Mouse (Mus musculus): ENCODE results near the gene Mcidas. TPM values are rescaled to one million over a fixed set of nuclear protein-coding genes. Genes with fewer than 3 reads are reported as not detected.

Mcidas gene
- polyA plus RNA-seq (2014; fragmentation: Nextera tagmentation; extraction: Ambion mirVana), result not detected in 2 replicates

- no peak within 1 kb of the TSS for H3K27ac ChIP-seq (ENCODE audit: low read depth, low read length)
- 1% methylated on average over 62 of the region's 63 CpGs for WGBS
- no peak within 1 kb of the TSS for H3K9ac ChIP-seq (ENCODE audit: low read depth, low read length)
- peaks cover 13% of the 10 kb centered on the region for H3K4me1 ChIP-seq (replicated peaks; ENCODE audit: control insufficient read depth, insufficient read depth, low read length)
- peaks cover 95% of the 10 kb centered on the region for H3K27me3 ChIP-seq (replicated peaks; ENCODE audit: control insufficient read depth, insufficient read depth, low read length)
- DNase-seq (ENCODE audit: low spot score) (no peak), ATAC-seq (replicated peaks; ENCODE audit: low FRiP score) (no peak)
- peak within 1 kb of the TSS; percentile 36 for H3K4me3 ChIP-seq (ENCODE audit: low read depth, low read length)
- H3K36me3 ChIP-seq (ENCODE audit: control insufficient read depth, insufficient read depth, low read length), result no peaks in the 10 kb centered on the region
- no peaks in the 10 kb centered on the region for H3K9me3 ChIP-seq (ENCODE audit: control insufficient read depth, low read length)
- H3K4me2 ChIP-seq, result peak within 1 kb of the TSS; percentile 63
These were observed at the start of gene Mcidas for GRCm38 (mm10) chr13:112993531-112994152. Gene Mcidas (plus strand): TSS chr13:112993845.

DNA sequence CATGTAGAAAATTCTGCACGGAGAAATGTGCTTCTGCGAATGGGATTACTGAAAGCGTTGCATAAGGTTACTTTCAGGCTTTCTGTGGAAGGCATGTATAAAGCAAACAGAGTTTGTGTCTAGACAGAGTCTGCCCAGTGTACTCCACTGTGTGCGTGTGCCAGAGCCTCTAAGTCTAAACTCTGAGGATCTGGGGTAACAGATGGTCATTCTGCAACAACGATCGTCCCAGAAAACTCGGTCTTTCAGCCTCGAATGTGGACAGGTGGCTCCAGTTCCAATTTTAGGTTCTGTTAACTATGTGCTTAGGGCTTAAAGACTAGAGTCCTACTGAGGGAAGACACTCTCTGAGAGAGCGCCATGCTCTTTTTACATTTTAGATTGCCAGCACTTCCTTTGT lies 48.3 kb upstream of the Mcidas start:
- DNase-seq (ENCODE audit: low spot score), result no peak
- Histone ChIP-seq H3K9ac (ENCODE audit: low read depth, low read length) (no peak overlapping the region), H3K36me3 (ENCODE audit: control insufficient read depth, insufficient read depth, low read length) (peaks cover 16% of the 10 kb centered on the region), H3K27ac (ENCODE audit: low read depth, low read length) (no peak overlapping the region), H3K4me3 (ENCODE audit: low read depth, low read length) (no peak overlapping the region), H3K27me3 (replicated peaks; ENCODE audit: control insufficient read depth, insufficient read depth, low read length) (no peaks in the 10 kb centered on the region), H3K4me1 (replicated peaks; ENCODE audit: control insufficient read depth, insufficient read depth, low read length) (peaks cover 8% of the 10 kb centered on the region), H3K4me2 (no peak overlapping the region), H3K9me3 (ENCODE audit: control insufficient read depth, low read length) (no peaks in the 10 kb centered on the region)
- 90% methylated on average over 9 of the region's 9 CpGs for WGBS
- no peak for ATAC-seq (replicated peaks; ENCODE audit: low FRiP score)

DNA sequence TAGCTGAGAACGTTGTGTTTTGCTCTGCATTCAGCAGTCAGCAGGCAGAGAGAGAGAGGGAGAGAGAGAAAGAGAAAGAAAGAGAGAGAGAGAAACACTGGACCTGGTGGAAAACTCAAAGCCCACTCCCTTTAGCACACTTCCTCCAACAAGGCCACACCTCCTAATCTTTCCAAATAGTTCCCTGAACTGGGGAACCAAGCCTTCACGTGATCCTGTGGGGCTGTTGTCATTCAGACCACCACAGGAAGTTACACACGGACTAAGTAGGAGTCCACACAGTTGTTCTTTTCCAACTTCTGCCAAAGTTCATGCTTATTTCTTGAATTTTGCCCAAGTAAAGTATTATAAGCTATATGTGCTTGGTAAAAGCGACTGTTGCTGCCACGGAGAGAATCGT lies 47.7 kb upstream of the Mcidas start:
- H3K27me3 ChIP-seq (replicated peaks; ENCODE audit: control insufficient read depth, insufficient read depth, low read length), result no peaks in the 10 kb centered on the region

GRCm38 (mm10) chr13:112954067-112954466 lies 39.6 kb upstream of the Mcidas start:
- H3K4me1 ChIP-seq (replicated peaks; ENCODE audit: control insufficient read depth, insufficient read depth, low read length), result no peaks in the 10 kb centered on the region
- peaks cover 18% of the 10 kb centered on the region for H3K36me3 ChIP-seq (ENCODE audit: control insufficient read depth, insufficient read depth, low read length)
- H3K9me3 ChIP-seq (ENCODE audit: control insufficient read depth, low read length), result no peaks in the 10 kb centered on the region
- H3K9ac ChIP-seq (ENCODE audit: low read depth, low read length), result no peak overlapping the region
- H3K27ac ChIP-seq (ENCODE audit: low read depth, low read length), result no peak overlapping the region
- H3K4me2 ChIP-seq, result no peak overlapping the region
- 89% methylated on average over 8 of the region's 8 CpGs for WGBS
- no peak for ATAC-seq (replicated peaks; ENCODE audit: low FRiP score)
- DNase-seq (ENCODE audit: low spot score), result no peak
- no peak overlapping the region for H3K4me3 ChIP-seq (ENCODE audit: low read depth, low read length)
- no peaks in the 10 kb centered on the region for H3K27me3 ChIP-seq (replicated peaks; ENCODE audit: control insufficient read depth, insufficient read depth, low read length)

More for the DNA sequence above, 47.7 kb upstream of the Mcidas start:
- Histone ChIP-seq H3K27ac (ENCODE audit: low read depth, low read length) (no peak overlapping the region), H3K4me3 (ENCODE audit: low read depth, low read length) (no peak overlapping the region), H3K9me3 (ENCODE audit: control insufficient read depth, low read length) (no peaks in the 10 kb centered on the region), H3K4me2 (no peak overlapping the region), H3K4me1 (replicated peaks; ENCODE audit: control insufficient read depth, insufficient read depth, low read length) (peaks cover 8% of the 10 kb centered on the region), H3K36me3 (ENCODE audit: control insufficient read depth, insufficient read depth, low read length) (peaks cover 20% of the 10 kb centered on the region), H3K9ac (ENCODE audit: low read depth, low read length) (no peak overlapping the region)
- ATAC-seq (replicated peaks; ENCODE audit: low FRiP score), result no peak
- DNase-seq (ENCODE audit: low spot score), result no peak
- 82% methylated on average over 6 of the region's 6 CpGs for WGBS

DNA sequence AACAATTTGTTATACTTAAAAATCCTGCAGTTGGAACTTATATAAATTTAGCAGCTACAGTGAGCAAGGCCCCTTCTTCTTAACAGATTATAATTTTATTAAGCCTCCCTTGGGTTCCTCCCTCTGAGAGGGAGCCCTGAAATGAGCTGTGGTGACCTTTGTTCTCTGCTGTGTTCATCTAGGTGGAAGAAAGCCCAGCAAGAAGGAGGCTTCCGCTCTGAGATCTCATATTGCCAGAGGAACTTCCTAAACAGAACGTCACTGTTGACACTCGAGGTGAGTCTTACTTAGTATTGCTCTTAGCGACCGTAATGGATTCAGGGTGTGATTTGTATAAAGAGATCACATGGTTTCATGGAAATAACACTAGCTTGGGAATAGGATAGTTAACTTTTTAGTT lies 30.6 kb upstream of the Mcidas start:
- no peaks in the 10 kb centered on the region for H3K27me3 ChIP-seq (replicated peaks; ENCODE audit: control insufficient read depth, insufficient read depth, low read length)
- H3K9ac ChIP-seq (ENCODE audit: low read depth, low read length), result no peak overlapping the region
- no peaks in the 10 kb centered on the region for H3K4me1 ChIP-seq (replicated peaks; ENCODE audit: control insufficient read depth, insufficient read depth, low read length)
- no peak overlapping the region for H3K27ac ChIP-seq (ENCODE audit: low read depth, low read length)
- no peaks in the 10 kb centered on the region for H3K9me3 ChIP-seq (ENCODE audit: control insufficient read depth, low read length)
- WGBS, result 89% methylated on average over 5 of the region's 5 CpGs
- no peak overlapping the region for H3K4me3 ChIP-seq (ENCODE audit: low read depth, low read length)
- DNase-seq (ENCODE audit: low spot score), result no peak
- no peak for ATAC-seq (replicated peaks; ENCODE audit: low FRiP score)
- no peak overlapping the region for H3K4me2 ChIP-seq
- peaks cover 7% of the 10 kb centered on the region for H3K36me3 ChIP-seq (ENCODE audit: control insufficient read depth, insufficient read depth, low read length)

GRCm38 (mm10) chr13:112964421-112964820 lies 29.2 kb upstream of the Mcidas start:
- Histone ChIP-seq H3K27me3 (replicated peaks; ENCODE audit: control insufficient read depth, insufficient read depth, low read length) (no peaks in the 10 kb centered on the region), H3K27ac (ENCODE audit: low read depth, low read length) (no peak overlapping the region), H3K9me3 (ENCODE audit: control insufficient read depth, low read length) (no peaks in the 10 kb centered on the region), H3K9ac (ENCODE audit: low read depth, low read length) (no peak overlapping the region), H3K4me2 (no peak overlapping the region), H3K4me3 (ENCODE audit: low read depth, low read length) (no peak overlapping the region), H3K4me1 (replicated peaks; ENCODE audit: control insufficient read depth, insufficient read depth, low read length) (no peaks in the 10 kb centered on the region), H3K36me3 (ENCODE audit: control insufficient read depth, insufficient read depth, low read length) (peaks cover 5% of the 10 kb centered on the region)
- 94% methylated on average over 12 of the region's 12 CpGs for WGBS
- ATAC-seq (replicated peaks; ENCODE audit: low FRiP score) (no peak), DNase-seq (ENCODE audit: low spot score) (no peak)

GRCm38 (mm10) chr13:112967267-112967666 lies 26.4 kb upstream of the Mcidas start:
- ATAC-seq (replicated peaks; ENCODE audit: low FRiP score) (no peak), DNase-seq (ENCODE audit: low spot score) (no peak)
- Histone ChIP-seq H3K9ac (ENCODE audit: low read depth, low read length) (no peak overlapping the region), H3K36me3 (ENCODE audit: control insufficient read depth, insufficient read depth, low read length) (peaks cover 5% of the 10 kb centered on the region), H3K4me3 (ENCODE audit: low read depth, low read length) (no peak overlapping the region), H3K27ac (ENCODE audit: low read depth, low read length) (no peak overlapping the region), H3K4me1 (replicated peaks; ENCODE audit: control insufficient read depth, insufficient read depth, low read length) (no peaks in the 10 kb centered on the region), H3K4me2 (no peak overlapping the region), H3K9me3 (ENCODE audit: control insufficient read depth, low read length) (no peaks in the 10 kb centered on the region), H3K27me3 (replicated peaks; ENCODE audit: control insufficient read depth, insufficient read depth, low read length) (no peaks in the 10 kb centered on the region)
- WGBS, result 89% methylated on average over 5 of the region's 5 CpGs

- 0 out of 2 replicates have a peak overlapping the region, but pooled peaks have one; percentile 12 for H3K4me2 ChIP-seq
These were observed 16.9 kb upstream of the Mcidas start for GRCm38 (mm10) chr13:112976720-112977119.

More at GRCm38 (mm10) chr13:112976720-112977119, 16.9 kb upstream of the Mcidas start:
- ATAC-seq (replicated peaks; ENCODE audit: low FRiP score) (no peak), DNase-seq (ENCODE audit: low spot score) (no peak)
- no peaks in the 10 kb centered on the region for H3K9me3 ChIP-seq (ENCODE audit: control insufficient read depth, low read length)
- WGBS, result 35% methylated on average over 10 of the region's 10 CpGs
- no peak overlapping the region for H3K27ac ChIP-seq (ENCODE audit: low read depth, low read length)
- H3K9ac ChIP-seq (ENCODE audit: low read depth, low read length), result no peak overlapping the region
- no peak overlapping the region for H3K4me3 ChIP-seq (ENCODE audit: low read depth, low read length)
- no peaks in the 10 kb centered on the region for H3K4me1 ChIP-seq (replicated peaks; ENCODE audit: control insufficient read depth, insufficient read depth, low read length)
- peaks cover 26% of the 10 kb centered on the region for H3K27me3 ChIP-seq (replicated peaks; ENCODE audit: control insufficient read depth, insufficient read depth, low read length)
- H3K36me3 ChIP-seq (ENCODE audit: control insufficient read depth, insufficient read depth, low read length), result no peaks in the 10 kb centered on the region

Data from liver, embryonic 11.5 days (tissue).